Mouse (Mus musculus) bone marrow macrophage, adult 2 months (primary cell): ENCODE measurements around the gene Maats1.

Source experiments
- CTCF ChIP-seq: IDR thresholded peaks from 2 replicates; pipeline ENCODE4 v1.5.1; 2012; ENCODE audit warnings: low read depth, mild to moderate bottlenecking, low read length, moderate library complexity
- POLR2A ChIP-seq: IDR thresholded peaks from 2 replicates; pipeline ENCODE4 v1.6.1; 2012; ENCODE audit warnings: mild to moderate bottlenecking, low read depth, low read length, borderline replicate concordance

- TF ChIP-seq POLR2A (no peak), CTCF (no peak)
Observed at GRCm38 (mm10) chr16:38379926-38380325, 38.0 kb upstream of the Maats1 start.
